Mouse (Mus musculus) spleen, adult 2 months (tissue): ENCODE measurements at regions not wholly inside any gene's neighbourhood (a gene's known extent, or its start where the extent isn't known, plus 50 kb on each side); places are given as distances from the start of the nearest gene placed in this dataset.
A peak's percentile ranks its signal among the peaks of the same experiment; 100 is the strongest.

Source experiments
- DNase-seq, 2 experiments: peaks; one replicate each; pipeline versions ENCODE4 v3.0.0 to v3.0.0-alpha.2; 2012 to 2021; ENCODE audit warnings: low spot score in 2 of 2, low read depth in 1 of 2
- H3K27ac ChIP-seq: fragments of 200-500 bp; 2 replicates; pipeline ENCODE4 v1.5.1; 2012; ENCODE audit warnings: low read length, inconsistent platforms; ENCODE audit not compliant: insufficient read depth
- H3K27me3 ChIP-seq: fragments of 200-500 bp; 2 replicates; pipeline ENCODE4 v1.6.1; 2012; ENCODE audit warnings: mild to moderate bottlenecking, moderate library complexity, low read length, inconsistent platforms; ENCODE audit not compliant: control insufficient read depth, insufficient read depth
- H3K36me3 ChIP-seq: fragments of 200-500 bp; 2 replicates; pipeline ENCODE4 v1.6.1; 2012; ENCODE audit warnings: mild to moderate bottlenecking, low read length, inconsistent platforms; ENCODE audit not compliant: control insufficient read depth, insufficient read depth
- H3K4me1 ChIP-seq: fragments of 200-500 bp; 2 replicates; pipeline ENCODE4 v1.6.1; 2011; ENCODE audit warnings: inconsistent platforms; ENCODE audit not compliant: control insufficient read depth, insufficient read depth, insufficient read length
- H3K4me3 ChIP-seq: fragments of 200-500 bp; 2 replicates; pipeline ENCODE4 v1.5.1; 2011; ENCODE audit warnings: mild to moderate bottlenecking, inconsistent platforms; ENCODE audit not compliant: insufficient read depth, insufficient read length; ENCODE audit errors: extremely low read depth
- CTCF ChIP-seq: fragments of 200-500 bp; IDR thresholded peaks from 2 replicates; pipeline ENCODE4 v1.5.1; 2011; ENCODE audit warnings: mild to moderate bottlenecking, inconsistent platforms; ENCODE audit not compliant: insufficient read depth, insufficient read length, insufficient replicate concordance; ENCODE audit errors: extremely low read depth
- POLR2A ChIP-seq: fragments of 200-500 bp; IDR thresholded peaks from 2 replicates; pipeline ENCODE4 v1.6.1; 2011; ENCODE audit warnings: low read depth, low read length, inconsistent platforms
- WGBS: fragments of 180-500 bp; shearing (Covaris S2); methylation state at CpG from one replicate; pipeline ENCODE4 v1.1.7; 2018; 5-methylcytosine and 5-hydroxymethylcytosine counted together

- WGBS = 5% methylated on average over 14 of the region's 14 CpGs
- DNase-seq = peak in 1 of 2 experiments; percentile 16
- Histone ChIP-seq H3K27me3 (peaks cover 3% of the 10 kb centered on the region; the same call in 1 of the 2 replicates), H3K4me3 (peak overlapping the region; percentile 67), H3K27ac (peak overlapping the region; percentile 63), H3K4me1 (peaks cover 14% of the 10 kb centered on the region), H3K36me3 (no peaks in the 10 kb centered on the region)
- TF ChIP-seq CTCF (no peak), POLR2A (no peak)
Observed at GRCm38 (mm10) chr2:116975091-116975600, 96.7 kb downstream of the Tmco5 start.

GRCm38 (mm10) chr2:116975601-116976431 lies 97.3 kb downstream of the Tmco5 start:
- DNase-seq = peak in 1 of 2 experiments; percentile 28
- WGBS = under 1% methylated on average over 53 of the region's 54 CpGs
- Histone ChIP-seq H3K36me3 (no peaks in the 10 kb centered on the region), H3K4me3 (peak overlapping the region; percentile 67), H3K27ac (peak overlapping the region; percentile 63), H3K4me1 (peaks cover 14% of the 10 kb centered on the region), H3K27me3 (peaks cover 3% of the 10 kb centered on the region; the same call in 1 of the 2 replicates)
- TF ChIP-seq CTCF (no peak), POLR2A (no peak)

DNA sequence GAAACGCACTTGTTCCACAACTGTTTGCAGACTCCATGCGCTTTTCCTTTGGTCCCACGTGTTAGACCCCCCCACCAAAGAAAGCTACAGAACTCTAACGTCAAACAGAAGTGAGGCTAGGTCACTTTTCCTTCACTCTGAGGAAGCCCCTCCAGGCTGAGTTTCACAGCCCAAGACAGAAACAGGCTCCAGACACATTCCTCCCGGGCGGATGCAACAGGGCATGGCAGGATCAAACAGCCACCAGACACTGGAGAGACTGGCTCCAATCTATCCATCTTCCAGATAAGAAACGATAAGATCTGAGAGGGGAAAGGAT lies 97.9 kb downstream of the Tmco5 start:
- Histone ChIP-seq H3K27me3 (peaks cover 3% of the 10 kb centered on the region; the same call in 1 of the 2 replicates), H3K4me1 (peaks cover 14% of the 10 kb centered on the region), H3K27ac (peak overlapping the region; percentile 39; the same call in 1 of the 2 replicates), H3K4me3 (no peak overlapping the region), H3K36me3 (no peaks in the 10 kb centered on the region)
- DNase-seq = no peak
- 25% methylated on average over 7 of the region's 7 CpGs for WGBS
- TF ChIP-seq CTCF (no peak), POLR2A (no peak)

DNA sequence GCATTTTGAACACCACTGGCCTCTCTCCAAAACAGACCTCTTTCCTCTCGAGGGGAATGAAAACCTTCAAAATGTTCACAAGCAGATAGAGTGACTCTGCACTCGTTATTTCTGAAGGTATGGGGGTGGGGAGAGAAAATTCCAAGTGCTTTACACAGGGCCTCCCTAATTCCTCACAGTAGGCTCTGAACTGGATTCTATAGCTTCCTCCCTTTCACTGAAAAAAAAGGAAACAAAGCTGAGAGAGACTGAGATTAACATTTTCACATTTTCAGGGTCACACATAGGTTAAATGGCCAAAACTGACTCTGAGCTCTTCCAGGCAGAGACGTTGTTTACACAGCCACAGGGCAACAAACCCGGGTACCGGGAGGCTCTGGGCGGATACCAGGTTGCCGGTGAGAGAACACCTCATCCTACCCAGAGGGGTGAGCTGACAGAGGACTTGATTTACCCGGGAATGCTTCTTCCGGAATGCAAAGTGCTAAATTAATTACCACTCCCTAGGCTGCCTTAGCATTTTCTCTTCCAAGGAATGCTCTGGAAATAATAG lies 98.5 kb downstream of the Tmco5 start:
- peaks cover 9% of the 10 kb centered on the region for H3K4me1 ChIP-seq
- H3K36me3 ChIP-seq = no peaks in the 10 kb centered on the region
- no peak overlapping the region for H3K27ac ChIP-seq
- H3K4me3 ChIP-seq = no peak overlapping the region
- 70% methylated on average over 9 of the region's 9 CpGs for WGBS
- no peak for TF ChIP-seq POLR2A
- no peak for TF ChIP-seq CTCF
- H3K27me3 ChIP-seq = peaks cover 3% of the 10 kb centered on the region; the same call in 1 of the 2 replicates
- DNase-seq = no peak

DNA sequence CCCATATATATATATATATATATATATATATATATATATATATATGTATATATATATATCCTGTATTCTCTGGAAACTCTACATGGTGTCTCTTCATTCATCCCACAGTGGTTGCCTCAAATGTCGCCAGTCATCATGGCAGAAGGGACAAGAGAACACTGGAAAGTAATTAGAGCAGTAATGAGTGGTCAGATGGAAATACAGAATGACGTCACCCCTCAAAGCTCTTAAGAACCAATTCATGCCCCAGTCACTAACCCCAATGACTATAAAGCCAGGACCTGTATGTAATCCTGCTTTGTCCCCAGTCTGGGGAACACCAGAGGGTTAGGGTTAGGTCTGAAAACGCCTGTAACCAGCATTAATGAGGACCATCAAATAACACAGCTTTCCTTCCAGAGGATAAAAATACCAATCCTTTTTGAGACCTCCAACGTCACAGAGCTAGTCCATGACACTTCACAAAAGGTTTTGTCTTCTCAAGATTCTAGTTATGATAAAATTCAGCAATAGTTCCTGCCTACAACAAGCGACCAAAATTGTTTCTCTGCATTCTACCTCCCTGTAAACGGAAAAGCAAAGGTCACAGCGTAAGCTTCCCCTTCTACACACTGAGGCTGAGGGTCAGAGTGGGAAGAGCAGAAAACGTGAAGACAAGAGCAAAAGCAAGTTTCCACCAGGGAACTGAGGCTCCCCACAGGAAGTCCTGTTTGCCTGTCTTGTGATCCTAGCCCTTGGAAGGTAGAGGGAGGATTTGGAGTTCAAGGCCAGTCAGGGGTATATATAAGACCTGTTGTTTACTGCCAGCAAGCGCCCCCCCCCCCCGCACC lies 99.5 kb downstream of the Tmco5 start:
- no peak overlapping the region for H3K27ac ChIP-seq
- no peaks in the 10 kb centered on the region for H3K36me3 ChIP-seq
- no peak for DNase-seq
- peaks cover 5% of the 10 kb centered on the region; the same call in 1 of the 2 replicates for H3K4me1 ChIP-seq
- 63% methylated on average over 10 of the region's 10 CpGs for WGBS
- peaks cover 3% of the 10 kb centered on the region; the same call in 1 of the 2 replicates for H3K27me3 ChIP-seq
- H3K4me3 ChIP-seq = no peak overlapping the region
- TF ChIP-seq CTCF (no peak), POLR2A (no peak)

DNA sequence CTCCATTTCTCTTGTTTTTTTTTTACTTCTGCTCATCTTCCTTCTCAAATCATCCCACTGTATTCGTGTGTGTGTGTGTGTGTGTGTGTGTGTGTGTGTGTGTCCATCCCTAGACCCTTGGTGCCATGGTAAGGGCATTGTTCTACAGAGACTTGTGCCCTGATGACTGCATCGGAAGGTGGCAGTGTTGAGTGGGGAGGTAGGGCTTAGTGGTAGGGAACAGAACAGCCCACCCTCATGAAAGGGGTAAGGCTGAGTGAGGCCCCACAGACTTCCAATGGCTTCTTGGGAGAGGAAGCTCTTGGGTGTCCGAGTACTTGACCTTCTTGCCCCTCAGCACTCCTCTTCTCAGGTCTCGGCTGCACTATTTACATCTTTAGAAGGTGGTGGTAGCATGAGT lies 100.3 kb downstream of the Tmco5 start:
- peaks cover 7% of the 10 kb centered on the region; the same call in 1 of the 2 replicates for H3K4me1 ChIP-seq
- TF ChIP-seq POLR2A = no peak
- no peak for TF ChIP-seq CTCF

More for the DNA sequence above, 100.3 kb downstream of the Tmco5 start:
- WGBS = 84% methylated on average over 4 of the region's 4 CpGs
- Histone ChIP-seq H3K27me3 (peaks cover 3% of the 10 kb centered on the region; the same call in 1 of the 2 replicates), H3K27ac (no peak overlapping the region), H3K4me3 (no peak overlapping the region), H3K36me3 (no peaks in the 10 kb centered on the region)
- no peak for DNase-seq
